Mouse (Mus musculus): Measurements from ENCODE around the gene Tmem191c. TPM values are rescaled to one million over a fixed set of nuclear protein-coding genes. Genes with fewer than 3 reads are reported as not detected.

Gene Tmem191c
- polyA plus RNA-seq, 1 experiment from 2014 or later: 7.0 TPM

DNA sequence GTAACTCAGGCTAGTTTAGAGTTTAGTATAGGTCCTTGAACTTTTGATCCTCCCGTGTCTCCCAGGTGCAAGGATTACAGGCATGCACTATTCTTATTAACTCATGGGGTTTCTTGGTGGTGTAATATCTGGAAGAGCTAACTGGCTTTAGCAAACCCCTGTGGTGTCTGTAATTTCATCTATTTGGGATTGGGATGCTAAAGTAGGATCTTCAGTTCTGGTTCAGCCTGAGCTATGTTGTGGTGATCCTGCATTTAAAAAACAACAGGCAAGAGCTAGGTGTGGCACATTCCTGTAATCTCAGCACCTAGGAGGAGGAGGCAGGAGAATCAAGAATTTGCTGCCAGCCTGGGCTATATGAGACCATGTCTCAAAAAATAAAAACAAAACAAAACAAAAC lies 30.9 kb upstream of the Tmem191c start:
- no peak for ATAC-seq (ENCODE audit: extremely low read depth, insufficient number of reproducible peaks, low FRiP score, low TSS enrichment)
- no peak overlapping the region for H3K4me2 ChIP-seq
- WGBS: 74% methylated on average over 1 of the region's 1 CpGs
- no peaks in the 10 kb centered on the region for H3K9me3 ChIP-seq
- no peak overlapping the region for H3K9ac ChIP-seq
- no peak overlapping the region for H3K27ac ChIP-seq (replicated peaks)
- no peaks in the 10 kb centered on the region for H3K27me3 ChIP-seq (replicated peaks)
- H3K4me3 ChIP-seq: no peak overlapping the region
- no peaks in the 10 kb centered on the region for H3K36me3 ChIP-seq
- peaks cover 67% of the 10 kb centered on the region for H3K4me1 ChIP-seq

DNA sequence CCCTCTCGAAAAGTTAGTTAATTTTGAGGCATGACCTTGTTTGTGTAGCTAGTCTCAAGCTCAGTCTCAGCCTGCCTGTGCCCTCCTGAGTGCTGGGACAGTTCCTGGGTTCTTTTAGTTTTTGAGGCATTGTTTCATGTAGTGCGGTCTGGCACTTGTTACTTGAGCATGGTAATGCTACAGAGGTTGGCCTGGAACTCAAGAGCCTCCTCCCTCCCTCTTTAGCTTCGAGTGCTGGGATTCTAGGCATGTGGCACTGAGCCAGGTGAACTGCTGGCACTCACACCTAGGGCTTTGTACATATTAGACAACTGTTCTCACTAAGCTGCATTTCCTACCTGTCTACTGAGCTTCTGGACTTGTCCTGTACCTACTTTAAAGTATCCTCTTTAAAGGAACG lies 28.1 kb upstream of the Tmem191c start:
- H3K36me3 ChIP-seq: no peaks in the 10 kb centered on the region
- peaks cover 83% of the 10 kb centered on the region for H3K4me1 ChIP-seq
- no peaks in the 10 kb centered on the region for H3K9me3 ChIP-seq
- ATAC-seq (ENCODE audit: extremely low read depth, insufficient number of reproducible peaks, low FRiP score, low TSS enrichment): no peak
- H3K27ac ChIP-seq (replicated peaks): peak overlapping the region; percentile 77
- H3K4me3 ChIP-seq: no peak overlapping the region
- H3K27me3 ChIP-seq (replicated peaks): no peaks in the 10 kb centered on the region
- H3K4me2 ChIP-seq: peak overlapping the region; percentile 21; the same call in 1 of the 2 replicates
- 0 out of 2 replicates have a peak overlapping the region, but pooled peaks have one; percentile 21 for H3K9ac ChIP-seq
- WGBS: 44% methylated on average over 4 of the region's 4 CpGs

DNA sequence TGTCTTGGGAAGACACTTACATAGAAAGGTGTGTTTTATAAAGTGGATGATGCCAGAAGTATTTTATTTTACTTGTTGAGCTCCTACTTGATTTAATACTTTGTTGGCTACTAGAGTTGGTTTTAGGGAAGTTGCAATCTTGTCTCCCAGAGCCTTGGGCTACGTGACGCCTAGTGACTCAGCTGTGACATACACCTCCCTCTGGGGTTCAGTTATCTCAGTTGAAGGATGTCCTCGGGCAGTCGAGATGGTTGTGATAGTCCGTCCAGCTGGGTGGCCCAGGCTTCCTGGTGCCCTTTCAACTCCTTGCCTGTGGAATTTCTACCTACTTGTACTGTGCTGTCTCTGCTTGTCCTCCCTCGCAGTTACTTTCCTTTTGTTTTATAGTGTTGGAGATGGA lies 26.7 kb upstream of the Tmem191c start:
- no peak overlapping the region; the same call in 1 of the 2 replicates for H3K4me2 ChIP-seq
- ATAC-seq (ENCODE audit: extremely low read depth, insufficient number of reproducible peaks, low FRiP score, low TSS enrichment): no peak
- H3K4me1 ChIP-seq: peaks cover 84% of the 10 kb centered on the region
- no peaks in the 10 kb centered on the region for H3K9me3 ChIP-seq
- 21% methylated on average over 6 of the region's 6 CpGs for WGBS
- H3K4me3 ChIP-seq: no peak overlapping the region
- H3K27ac ChIP-seq (replicated peaks): no peak overlapping the region; the same call in 1 of the 2 replicates
- H3K27me3 ChIP-seq (replicated peaks): no peaks in the 10 kb centered on the region
- no peaks in the 10 kb centered on the region for H3K36me3 ChIP-seq
- no peak overlapping the region for H3K9ac ChIP-seq

DNA sequence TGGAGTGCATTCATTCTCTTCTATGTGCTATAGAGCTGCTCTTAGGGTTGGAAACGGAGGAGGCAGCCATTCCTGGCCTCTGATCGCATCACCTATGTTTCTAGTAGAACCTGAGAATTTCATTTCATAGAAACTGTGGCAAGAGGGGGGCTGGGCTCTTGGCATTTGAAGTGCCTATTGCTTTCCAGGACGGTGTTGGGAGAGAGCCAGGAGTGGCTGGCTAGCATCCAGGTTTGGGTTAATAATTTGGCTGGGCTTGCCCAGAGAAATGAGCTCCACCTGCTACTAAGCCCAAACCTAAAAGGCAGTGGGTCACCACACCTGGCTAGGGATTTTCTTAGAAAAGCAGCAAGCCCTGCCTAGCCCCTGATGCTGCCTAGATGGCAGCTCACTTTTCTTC lies 24.3 kb upstream of the Tmem191c start:
- 36% methylated on average over 3 of the region's 3 CpGs for WGBS
- no peak for ATAC-seq (ENCODE audit: extremely low read depth, insufficient number of reproducible peaks, low FRiP score, low TSS enrichment)
- Histone ChIP-seq H3K9me3 (no peaks in the 10 kb centered on the region), H3K4me1 (peaks cover 84% of the 10 kb centered on the region), H3K27me3 (replicated peaks) (no peaks in the 10 kb centered on the region), H3K36me3 (peaks cover 9% of the 10 kb centered on the region), H3K9ac (no peak overlapping the region), H3K4me2 (no peak overlapping the region), H3K4me3 (no peak overlapping the region), H3K27ac (replicated peaks) (0 out of 2 replicates have a peak overlapping the region, but pooled peaks have one; percentile 0)

DNA sequence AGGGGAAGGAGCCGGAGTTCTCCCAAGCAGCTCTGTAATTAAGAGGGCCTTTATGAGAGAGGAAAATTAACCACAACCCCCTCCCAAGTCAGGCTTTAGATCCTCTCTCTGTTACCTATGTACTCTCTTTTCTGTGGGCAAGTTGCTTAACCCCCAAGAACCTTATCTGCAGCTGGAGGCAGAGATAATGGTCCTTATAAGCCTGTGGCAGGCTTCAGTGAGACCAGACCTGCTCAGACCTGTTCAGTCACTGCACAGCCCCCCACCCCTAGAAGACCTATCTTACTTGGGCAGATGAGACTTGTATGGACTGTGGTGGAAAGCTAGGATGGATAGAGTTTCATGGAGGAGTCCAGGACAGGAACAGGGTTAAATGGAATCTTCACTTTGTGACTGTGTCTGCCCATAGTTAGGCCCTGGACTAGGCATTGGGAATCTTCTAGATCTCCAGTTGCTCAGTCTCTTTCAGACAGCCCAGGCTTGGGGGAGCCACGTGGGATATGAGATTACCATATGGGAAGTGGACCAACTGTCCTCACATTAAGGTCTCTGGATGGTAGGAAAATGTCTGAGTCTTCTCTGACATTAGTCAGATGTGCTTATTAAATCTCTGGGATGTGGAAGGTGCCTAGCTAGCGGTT lies 23.7 kb upstream of the Tmem191c start:
- Histone ChIP-seq H3K9ac (no peak overlapping the region), H3K4me1 (peaks cover 83% of the 10 kb centered on the region), H3K9me3 (no peaks in the 10 kb centered on the region), H3K4me3 (no peak overlapping the region), H3K4me2 (no peak overlapping the region), H3K36me3 (peaks cover 14% of the 10 kb centered on the region), H3K27me3 (replicated peaks) (no peaks in the 10 kb centered on the region), H3K27ac (replicated peaks) (0 out of 2 replicates have a peak overlapping the region, but pooled peaks have one; percentile 0)
- no peak for ATAC-seq (ENCODE audit: extremely low read depth, insufficient number of reproducible peaks, low FRiP score, low TSS enrichment)
- 60% methylated on average over 3 of the region's 3 CpGs for WGBS

DNA sequence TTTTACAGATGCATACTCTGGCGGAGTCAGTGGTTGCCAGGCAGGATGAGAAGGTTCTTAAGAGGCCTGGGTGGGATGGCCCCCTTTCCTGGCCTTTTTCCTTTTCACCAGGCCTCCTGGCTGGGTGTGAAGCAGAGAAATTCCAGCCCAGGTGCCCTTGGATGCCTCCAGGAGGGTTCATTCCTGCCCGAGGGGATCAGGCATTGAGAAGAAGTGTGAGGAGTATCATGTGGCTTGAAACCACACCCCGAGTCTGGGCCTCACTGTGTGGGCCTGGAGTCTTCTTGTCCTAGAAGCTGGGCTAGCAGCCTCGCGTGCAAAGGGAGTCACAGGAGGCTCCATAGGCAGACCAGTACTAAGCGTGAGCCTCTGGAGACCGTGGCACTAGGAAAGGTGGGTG lies 23.0 kb upstream of the Tmem191c start:
- Histone ChIP-seq H3K4me1 (peaks cover 81% of the 10 kb centered on the region), H3K9me3 (no peaks in the 10 kb centered on the region), H3K4me2 (no peak overlapping the region), H3K27ac (replicated peaks) (0 out of 2 replicates have a peak overlapping the region, but pooled peaks have one; percentile 5), H3K9ac (no peak overlapping the region), H3K36me3 (peaks cover 21% of the 10 kb centered on the region), H3K4me3 (no peak overlapping the region), H3K27me3 (replicated peaks) (no peaks in the 10 kb centered on the region)
- 50% methylated on average over 7 of the region's 7 CpGs for WGBS
- ATAC-seq (ENCODE audit: extremely low read depth, insufficient number of reproducible peaks, low FRiP score, low TSS enrichment): no peak

DNA sequence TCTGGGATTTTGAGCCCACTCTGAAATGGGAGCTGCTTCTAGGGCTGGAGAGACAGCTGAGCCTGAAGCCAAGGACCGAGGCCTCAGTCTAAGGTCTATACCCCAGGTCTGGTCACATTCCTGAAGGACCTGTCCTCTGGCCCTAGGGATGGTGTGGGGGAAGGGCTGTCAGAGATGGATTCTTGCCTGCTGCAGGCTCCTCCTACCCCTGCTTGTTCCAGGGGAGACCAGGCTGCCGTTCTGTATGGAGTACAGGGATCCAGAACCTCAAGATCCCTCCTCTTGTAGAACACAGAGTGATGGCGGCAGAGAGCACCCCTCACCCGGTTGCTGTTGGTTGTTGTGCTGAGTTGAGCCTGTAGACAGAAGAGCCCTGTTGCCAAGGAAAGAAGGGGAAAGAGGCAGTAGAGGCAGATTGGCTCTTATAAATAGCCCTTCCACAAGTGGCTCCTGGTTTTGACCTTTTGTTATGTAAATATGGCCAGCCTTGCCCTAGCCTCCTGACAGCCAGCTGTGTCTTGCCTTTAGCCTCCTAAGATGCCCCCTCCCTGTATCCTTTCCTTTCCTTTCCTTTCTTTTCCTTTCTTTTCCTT lies 21.8 kb upstream of the Tmem191c start:
- Histone ChIP-seq H3K4me2 (peak overlapping the region; percentile 25), H3K9ac (0 out of 2 replicates have a peak overlapping the region, but pooled peaks have one; percentile 29), H3K27ac (replicated peaks) (peak overlapping the region; percentile 31), H3K9me3 (no peaks in the 10 kb centered on the region), H3K4me3 (no peak overlapping the region), H3K27me3 (replicated peaks) (no peaks in the 10 kb centered on the region), H3K36me3 (peaks cover 33% of the 10 kb centered on the region), H3K4me1 (peaks cover 77% of the 10 kb centered on the region)
- 0 out of 2 replicates have a peak, but pooled peaks have one; percentile 18 for ATAC-seq (ENCODE audit: extremely low read depth, insufficient number of reproducible peaks, low FRiP score, low TSS enrichment)
- 24% methylated on average over 4 of the region's 4 CpGs for WGBS

DNA sequence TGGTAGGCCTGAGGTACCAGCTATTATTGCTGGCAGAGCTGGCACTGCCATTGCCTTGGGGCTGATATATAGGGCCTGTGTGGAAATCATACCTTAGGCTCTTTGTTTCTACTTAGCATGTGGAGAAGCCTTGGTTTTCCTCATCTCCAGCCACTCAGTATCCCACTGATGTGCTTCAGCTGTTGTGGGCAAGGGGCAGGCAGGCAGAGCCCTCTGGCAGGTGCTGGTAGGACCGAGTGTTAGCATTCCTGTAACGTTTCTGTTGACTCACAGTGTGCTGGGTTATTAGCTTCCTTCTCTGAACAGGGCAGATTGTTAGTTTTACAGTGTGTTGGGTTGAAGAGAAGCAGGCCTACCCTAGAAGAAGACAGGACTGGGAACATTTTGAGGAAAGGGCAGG lies 20.6 kb upstream of the Tmem191c start:
- peaks cover 66% of the 10 kb centered on the region for H3K4me1 ChIP-seq
- H3K27me3 ChIP-seq (replicated peaks): no peaks in the 10 kb centered on the region
- H3K4me2 ChIP-seq: no peak overlapping the region
- H3K4me3 ChIP-seq: no peak overlapping the region
- H3K36me3 ChIP-seq: peaks cover 45% of the 10 kb centered on the region
- H3K27ac ChIP-seq (replicated peaks): no peak overlapping the region
- no peak overlapping the region for H3K9ac ChIP-seq
- H3K9me3 ChIP-seq: no peaks in the 10 kb centered on the region
- WGBS: 61% methylated on average over 2 of the region's 2 CpGs
- ATAC-seq (ENCODE audit: extremely low read depth, insufficient number of reproducible peaks, low FRiP score, low TSS enrichment): no peak

DNA sequence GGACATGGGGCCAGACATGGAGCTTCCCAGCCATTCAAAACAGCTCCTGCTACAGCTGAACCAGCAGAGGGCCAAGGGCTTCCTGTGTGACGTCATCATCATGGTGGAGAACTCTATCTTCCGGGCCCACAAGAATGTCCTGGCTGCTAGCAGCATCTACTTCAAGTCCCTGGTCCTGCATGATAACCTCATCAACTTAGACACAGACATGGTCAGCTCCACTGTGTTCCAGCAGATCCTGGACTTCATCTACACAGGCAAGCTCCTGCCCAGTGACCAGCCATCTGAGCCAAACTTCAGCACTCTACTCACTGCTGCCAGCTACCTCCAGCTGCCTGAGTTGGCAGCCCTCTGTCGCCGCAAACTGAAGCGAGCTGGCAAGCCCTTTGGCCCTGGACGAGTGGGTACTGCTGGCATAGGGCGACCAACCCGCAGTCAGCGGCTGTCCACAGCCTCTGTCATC lies 18.5 kb upstream of the Tmem191c start:
- WGBS: 77% methylated on average over 9 of the region's 9 CpGs
- Histone ChIP-seq H3K27ac (replicated peaks) (no peak overlapping the region), H3K36me3 (peaks cover 58% of the 10 kb centered on the region), H3K4me1 (peaks cover 53% of the 10 kb centered on the region), H3K4me2 (no peak overlapping the region), H3K4me3 (no peak overlapping the region), H3K9me3 (no peaks in the 10 kb centered on the region), H3K27me3 (replicated peaks) (no peaks in the 10 kb centered on the region), H3K9ac (no peak overlapping the region)
- ATAC-seq (ENCODE audit: extremely low read depth, insufficient number of reproducible peaks, low FRiP score, low TSS enrichment): no peak

DNA sequence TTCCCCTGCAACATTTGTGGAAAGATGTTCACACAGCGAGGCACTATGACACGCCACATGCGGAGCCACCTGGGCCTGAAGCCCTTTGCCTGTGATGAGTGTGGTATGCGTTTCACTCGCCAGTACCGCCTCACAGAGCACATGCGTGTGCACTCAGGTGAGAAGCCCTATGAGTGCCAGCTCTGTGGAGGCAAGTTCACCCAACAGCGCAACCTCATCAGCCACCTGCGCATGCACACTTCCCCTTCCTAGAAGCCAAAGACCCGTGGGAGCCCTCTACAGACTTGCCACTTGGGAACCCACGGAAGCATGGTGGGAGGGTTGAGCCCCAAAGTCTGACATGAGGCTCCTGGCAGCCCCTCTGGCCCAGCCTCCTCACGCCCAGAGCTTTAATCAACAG lies 17.0 kb upstream of the Tmem191c start:
- Histone ChIP-seq H3K9me3 (no peaks in the 10 kb centered on the region), H3K27ac (replicated peaks) (no peak overlapping the region), H3K4me1 (peaks cover 43% of the 10 kb centered on the region), H3K27me3 (replicated peaks) (no peaks in the 10 kb centered on the region), H3K36me3 (peaks cover 58% of the 10 kb centered on the region), H3K9ac (no peak overlapping the region), H3K4me2 (no peak overlapping the region), H3K4me3 (no peak overlapping the region)
- ATAC-seq (ENCODE audit: extremely low read depth, insufficient number of reproducible peaks, low FRiP score, low TSS enrichment): no peak
- 83% methylated on average over 12 of the region's 12 CpGs for WGBS

DNA sequence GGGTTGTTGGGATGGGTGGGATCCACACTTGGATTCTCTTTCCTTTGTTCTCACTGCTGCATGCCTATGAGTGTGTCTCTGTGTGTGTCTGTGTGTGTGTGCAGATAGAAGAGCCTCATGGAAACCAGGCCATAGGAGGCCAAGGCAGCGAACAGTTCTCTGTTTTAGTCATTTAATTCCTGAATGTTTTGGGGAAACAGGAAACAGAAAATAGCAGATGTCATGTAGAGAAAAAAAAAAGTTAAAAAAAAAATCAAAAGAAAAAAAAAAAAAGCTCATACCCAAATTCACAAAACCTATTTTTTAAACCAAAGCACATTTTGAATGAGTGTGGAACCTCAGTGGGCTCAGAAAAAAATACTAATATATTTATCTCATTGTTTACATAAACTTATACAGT lies 14.5 kb upstream of the Tmem191c start:
- Histone ChIP-seq H3K4me3 (no peak overlapping the region), H3K27ac (replicated peaks) (no peak overlapping the region), H3K4me1 (peaks cover 30% of the 10 kb centered on the region), H3K9ac (no peak overlapping the region), H3K36me3 (peaks cover 50% of the 10 kb centered on the region), H3K27me3 (replicated peaks) (no peaks in the 10 kb centered on the region), H3K9me3 (no peaks in the 10 kb centered on the region), H3K4me2 (no peak overlapping the region)
- WGBS: 83% methylated on average over 1 of the region's 1 CpGs
- ATAC-seq (ENCODE audit: extremely low read depth, insufficient number of reproducible peaks, low FRiP score, low TSS enrichment): no peak

DNA sequence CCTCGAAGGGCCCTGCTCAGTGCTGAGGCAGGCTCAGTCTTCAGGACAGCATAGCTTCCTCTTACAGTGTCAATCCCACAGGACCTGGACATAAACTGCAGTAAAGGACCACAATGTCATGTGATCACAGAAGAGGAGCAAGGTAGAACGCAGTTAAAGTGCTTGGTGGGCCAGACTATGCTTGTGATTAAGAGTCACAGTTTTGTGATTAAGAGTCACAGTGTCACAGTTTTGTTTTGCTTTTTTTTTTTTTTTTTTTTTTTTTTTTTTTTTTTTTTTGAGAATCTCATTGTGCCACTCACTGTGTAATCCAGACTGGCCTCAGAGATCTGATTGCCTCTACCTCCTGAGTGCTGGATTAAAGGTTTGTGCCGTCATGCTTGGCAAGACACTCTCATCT lies 9.8 kb upstream of the Tmem191c start:
- no peak overlapping the region for H3K4me3 ChIP-seq
- H3K4me2 ChIP-seq: no peak overlapping the region
- no peaks in the 10 kb centered on the region for H3K27me3 ChIP-seq (replicated peaks)
- 86% methylated on average over 3 of the region's 3 CpGs for WGBS
- H3K9me3 ChIP-seq: peaks cover 6% of the 10 kb centered on the region
- ATAC-seq (ENCODE audit: extremely low read depth, insufficient number of reproducible peaks, low FRiP score, low TSS enrichment): no peak
- H3K27ac ChIP-seq (replicated peaks): no peak overlapping the region
- no peak overlapping the region for H3K9ac ChIP-seq
- H3K36me3 ChIP-seq: peaks cover 9% of the 10 kb centered on the region
- peaks cover 18% of the 10 kb centered on the region for H3K4me1 ChIP-seq

Data from heart, embryonic 13.5 days (tissue).